Mouse (Mus musculus) heart, postnatal 0 days (tissue): Measurements from ENCODE around the gene Saysd1.

ENCODE experiments used
- CTCF ChIP-seq: IDR thresholded peaks from 2 replicates; pipeline ENCODE4 v1.5.1; 2016; ENCODE audit warnings: antibody characterized with exemption, control low read depth, low read depth
- EP300 ChIP-seq: IDR thresholded peaks from 2 replicates; pipeline ENCODE4 v1.6.1; 2016; ENCODE audit warnings: antibody characterized with exemption, low read depth

DNA sequence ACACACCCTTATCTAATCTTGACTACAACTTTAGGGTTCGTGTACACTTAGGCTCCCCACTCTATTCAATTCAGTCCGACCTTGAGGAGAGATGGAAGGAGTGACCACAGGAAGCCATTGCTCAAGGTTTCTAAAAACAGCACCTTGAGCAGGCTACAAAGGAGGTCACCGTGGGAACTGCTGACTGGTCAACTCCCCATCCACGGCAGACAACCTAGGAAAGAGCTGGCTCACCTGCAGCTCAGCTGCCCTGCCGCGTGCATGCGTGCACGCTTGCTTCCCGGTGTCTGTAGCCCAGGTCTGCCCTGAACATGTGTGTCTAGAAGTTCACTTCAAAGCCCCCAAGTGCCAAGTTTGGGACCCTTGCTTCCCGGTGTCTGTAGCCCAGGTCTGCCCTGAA lies 19.3 kb upstream of the Saysd1 start:
- TF ChIP-seq CTCF (no peak), EP300 (no peak)
